Mouse (Mus musculus): Measurements from ENCODE around the gene Gm16253. TPM values are rescaled to one million over a fixed set of nuclear protein-coding genes. Genes with fewer than 3 reads are reported as not detected.

The Gm16253 gene
- total and polyA plus RNA-seq, 2 experiments from 2014 or later: not detected

DNA sequence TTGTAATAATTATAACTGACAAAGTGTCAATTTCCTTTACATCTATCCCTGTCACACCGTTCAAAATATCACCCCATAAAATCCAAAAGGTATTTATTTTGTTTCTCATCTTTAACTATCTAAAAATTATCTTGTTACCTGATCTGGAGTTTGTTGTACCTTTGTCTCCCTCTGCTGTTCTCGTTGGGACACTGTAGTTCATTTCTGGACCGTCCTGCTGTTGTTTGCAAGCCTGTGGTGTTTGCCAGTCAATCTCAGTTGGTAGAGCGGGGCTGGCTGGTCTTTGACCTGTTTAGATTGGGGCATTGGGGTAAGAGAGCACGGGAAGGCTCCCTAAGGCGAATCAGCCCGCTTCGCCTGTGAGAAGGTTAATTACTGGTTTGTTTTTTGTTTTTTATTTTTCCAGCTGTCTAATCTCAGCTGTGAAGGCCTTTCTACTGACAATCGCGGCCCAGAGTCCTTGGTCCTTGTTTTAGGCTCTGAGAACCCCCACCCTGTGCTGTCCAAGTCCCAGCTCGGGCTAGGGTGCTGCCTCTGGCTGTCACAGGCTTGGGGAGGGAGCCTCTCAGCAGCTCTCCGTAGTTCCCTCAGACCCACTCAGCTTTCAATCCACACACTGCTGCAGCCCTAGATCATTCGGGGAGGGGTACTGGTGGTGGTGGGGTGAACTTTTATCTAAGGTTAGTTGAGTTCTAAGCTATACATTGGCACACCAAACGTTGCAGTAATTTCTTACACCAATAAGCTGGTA, 35.3 kb upstream of the Gm16253 start:
- 18% methylated on average over 14 of the region's 14 CpGs for WGBS
- TF ChIP-seq CTCF (IDR thresholded peaks at IDR 0.05; ENCODE audit: low read depth): peak; percentile 58
- H3K9me3 ChIP-seq (ENCODE audit: low read length): no peaks in the 10 kb centered on the region
- ATAC-seq (no peak), DNase-seq (no peak)
- no peak overlapping the region for H3K4me3 ChIP-seq (ENCODE audit: low read depth, low read length)
- H3K9ac ChIP-seq: no peak overlapping the region
- no peaks in the 10 kb centered on the region for H3K36me3 ChIP-seq (ENCODE audit: insufficient read depth)
- H3K27ac ChIP-seq (ENCODE audit: low read depth, low read length): no peak overlapping the region
- no peak overlapping the region for H3K4me2 ChIP-seq (ENCODE audit: low read depth)
- H3K27me3 ChIP-seq (ENCODE audit: insufficient read depth, low read length): no peaks in the 10 kb centered on the region
- 0 out of 2 replicates have a peak, but pooled peaks cover 2% of the 10 kb centered on the region for H3K4me1 ChIP-seq (ENCODE audit: insufficient read depth)

DNA sequence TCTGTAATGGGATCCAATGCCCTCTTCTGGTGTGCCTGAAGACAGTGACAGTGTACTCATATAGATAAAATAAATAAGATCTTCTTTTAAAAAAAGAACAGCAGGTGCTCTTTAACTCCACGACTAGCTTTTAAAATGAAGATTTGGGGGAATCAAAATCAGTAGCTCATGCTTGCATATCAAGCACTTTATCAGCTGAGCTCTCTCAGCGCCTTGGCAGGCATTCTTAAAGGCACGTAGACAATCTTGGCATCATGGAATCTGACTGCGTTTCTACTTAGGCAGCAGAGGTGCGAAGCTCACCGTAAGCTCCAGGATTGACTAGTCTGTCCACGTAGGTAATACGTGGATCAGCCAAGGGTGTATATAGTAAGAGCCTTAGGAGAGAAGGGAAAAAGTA, 34.2 kb upstream of the Gm16253 start:
- no peaks in the 10 kb centered on the region for H3K36me3 ChIP-seq (ENCODE audit: insufficient read depth)
- H3K9me3 ChIP-seq (ENCODE audit: low read length): no peaks in the 10 kb centered on the region
- no peak overlapping the region for H3K9ac ChIP-seq
- 0 out of 2 replicates have a peak, but pooled peaks cover 2% of the 10 kb centered on the region for H3K4me1 ChIP-seq (ENCODE audit: insufficient read depth)
- H3K27me3 ChIP-seq (ENCODE audit: insufficient read depth, low read length): no peaks in the 10 kb centered on the region
- H3K27ac ChIP-seq (ENCODE audit: low read depth, low read length): no peak overlapping the region
- DNase-seq (no peak), ATAC-seq (no peak)
- no peak overlapping the region for H3K4me2 ChIP-seq (ENCODE audit: low read depth)
- WGBS: 72% methylated on average over 8 of the region's 8 CpGs
- no peak overlapping the region for H3K4me3 ChIP-seq (ENCODE audit: low read depth, low read length)
- TF ChIP-seq CTCF (IDR thresholded peaks at IDR 0.05; ENCODE audit: low read depth): no peak

- Histone ChIP-seq H3K27me3 (ENCODE audit: insufficient read depth, low read length) (no peaks in the 10 kb centered on the region), H3K27ac (ENCODE audit: low read depth, low read length) (no peak overlapping the region), H3K4me2 (ENCODE audit: low read depth) (no peak overlapping the region), H3K9me3 (ENCODE audit: low read length) (no peaks in the 10 kb centered on the region), H3K36me3 (ENCODE audit: insufficient read depth) (no peaks in the 10 kb centered on the region), H3K4me3 (ENCODE audit: low read depth, low read length) (no peak overlapping the region), H3K4me1 (ENCODE audit: insufficient read depth) (0 out of 2 replicates have a peak, but pooled peaks cover 2% of the 10 kb centered on the region), H3K9ac (no peak overlapping the region)
- TF ChIP-seq CTCF (IDR thresholded peaks at IDR 0.05; ENCODE audit: low read depth): no peak
- 86% methylated on average over 11 of the region's 11 CpGs for whole genome bisulfite sequencing
- no peak for DNase-seq
- ATAC-seq: no peak
These were observed 33.4 kb upstream of the Gm16253 start for GRCm38 (mm10) chr3:96543345-96543744.

GRCm38 (mm10) chr3:96545565-96545964, 31.2 kb upstream of the Gm16253 start:
- ATAC-seq: no peak
- no peak overlapping the region for H3K4me3 ChIP-seq (ENCODE audit: low read depth, low read length)
- H3K9ac ChIP-seq: no peak overlapping the region
- peak; percentile 48 for TF ChIP-seq CTCF (IDR thresholded peaks at IDR 0.05; ENCODE audit: low read depth)
- H3K27ac ChIP-seq (ENCODE audit: low read depth, low read length): no peak overlapping the region
- DNase-seq: no peak
- H3K36me3 ChIP-seq (ENCODE audit: insufficient read depth): no peaks in the 10 kb centered on the region
- 42% methylated on average over 1 of the region's 1 CpGs for whole genome bisulfite sequencing
- H3K27me3 ChIP-seq (ENCODE audit: insufficient read depth, low read length): no peaks in the 10 kb centered on the region
- H3K4me1 ChIP-seq (ENCODE audit: insufficient read depth): 0 out of 2 replicates have a peak, but pooled peaks cover 2% of the 10 kb centered on the region
- H3K9me3 ChIP-seq (ENCODE audit: low read length): no peaks in the 10 kb centered on the region
- H3K4me2 ChIP-seq (ENCODE audit: low read depth): no peak overlapping the region

DNA sequence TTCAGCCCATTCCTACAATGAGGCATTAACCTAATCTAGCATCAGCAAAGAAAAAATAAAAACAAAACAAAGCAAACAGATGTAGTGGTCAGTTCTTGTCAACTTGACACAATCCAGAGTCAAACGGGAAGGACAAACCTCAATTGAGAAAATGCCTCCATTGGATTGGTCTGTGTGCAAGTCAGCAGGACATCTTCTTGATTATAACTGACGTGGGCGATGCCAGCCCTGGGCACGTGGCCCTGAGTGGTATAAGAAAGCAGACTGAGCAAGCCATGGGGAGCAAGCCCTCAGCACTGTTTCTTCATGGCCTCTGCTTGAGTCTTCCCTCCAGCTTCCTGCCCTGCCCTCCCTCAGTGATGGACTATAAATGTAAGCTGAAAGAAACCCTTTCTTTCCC, 29.9 kb upstream of the Gm16253 start:
- Histone ChIP-seq H3K4me3 (ENCODE audit: low read depth, low read length) (no peak overlapping the region), H3K9ac (no peak overlapping the region), H3K36me3 (ENCODE audit: insufficient read depth) (no peaks in the 10 kb centered on the region), H3K4me2 (ENCODE audit: low read depth) (no peak overlapping the region), H3K27me3 (ENCODE audit: insufficient read depth, low read length) (no peaks in the 10 kb centered on the region), H3K9me3 (ENCODE audit: low read length) (no peaks in the 10 kb centered on the region), H3K27ac (ENCODE audit: low read depth, low read length) (no peak overlapping the region), H3K4me1 (ENCODE audit: insufficient read depth) (0 out of 2 replicates have a peak, but pooled peaks cover 2% of the 10 kb centered on the region)
- 27% methylated on average over 4 of the region's 4 CpGs for WGBS
- TF ChIP-seq CTCF (IDR thresholded peaks at IDR 0.05; ENCODE audit: low read depth): no peak
- no peak for DNase-seq
- ATAC-seq: no peak

GRCm38 (mm10) chr3:96547389-96547960, 29.3 kb upstream of the Gm16253 start:
- DNase-seq: peak; percentile 81

GRCm38 (mm10) chr3:96548824-96549223, 28.0 kb upstream of the Gm16253 start:
- no peaks in the 10 kb centered on the region for H3K27me3 ChIP-seq (ENCODE audit: insufficient read depth, low read length)
- no peak overlapping the region for H3K9ac ChIP-seq
- no peak overlapping the region for H3K4me3 ChIP-seq (ENCODE audit: low read depth, low read length)
- ATAC-seq: no peak
- no peak for DNase-seq
- H3K36me3 ChIP-seq (ENCODE audit: insufficient read depth): no peaks in the 10 kb centered on the region
- H3K27ac ChIP-seq (ENCODE audit: low read depth, low read length): no peak overlapping the region
- TF ChIP-seq CTCF (IDR thresholded peaks at IDR 0.05; ENCODE audit: low read depth): no peak
- H3K4me2 ChIP-seq (ENCODE audit: low read depth): no peak overlapping the region
- 88% methylated on average over 7 of the region's 7 CpGs for WGBS
- no peaks in the 10 kb centered on the region for H3K4me1 ChIP-seq (ENCODE audit: insufficient read depth)
- no peaks in the 10 kb centered on the region for H3K9me3 ChIP-seq (ENCODE audit: low read length)

More at GRCm38 (mm10) chr3:96547389-96547960, 29.3 kb upstream of the Gm16253 start:
- peak; percentile 81 for TF ChIP-seq CTCF (IDR thresholded peaks at IDR 0.05; ENCODE audit: low read depth)
- no peak overlapping the region for H3K27ac ChIP-seq (ENCODE audit: low read depth, low read length)
- no peak overlapping the region for H3K9ac ChIP-seq
- H3K36me3 ChIP-seq (ENCODE audit: insufficient read depth): no peaks in the 10 kb centered on the region
- no peaks in the 10 kb centered on the region for H3K27me3 ChIP-seq (ENCODE audit: insufficient read depth, low read length)
- peak overlapping the region; percentile 25 for H3K4me2 ChIP-seq (ENCODE audit: low read depth)
- H3K4me3 ChIP-seq (ENCODE audit: low read depth, low read length): no peak overlapping the region
- H3K4me1 ChIP-seq (ENCODE audit: insufficient read depth): no peaks in the 10 kb centered on the region
- 6% methylated on average over 14 of the region's 14 CpGs for WGBS
- peak; percentile 71; the same call in 1 of the 2 replicates for ATAC-seq
- H3K9me3 ChIP-seq (ENCODE audit: low read length): no peaks in the 10 kb centered on the region

Measured in forebrain, postnatal 0 days (tissue).